Mouse (Mus musculus) thymus, postnatal 10 days (tissue): ENCODE measurements around the gene Rtf1.
"Not testable (repeated sequence)": the region's sequence is repeated elsewhere in the genome, so short reads cannot be mapped to it uniquely, and the experiment has no call there.

Experiments
- DNase-seq, 2 experiments: peaks; one replicate each; pipeline ENCODE4 v3.0.0; 2021; ENCODE audit warnings: low spot score in 2 of 2

The Rtf1 gene

DNA sequence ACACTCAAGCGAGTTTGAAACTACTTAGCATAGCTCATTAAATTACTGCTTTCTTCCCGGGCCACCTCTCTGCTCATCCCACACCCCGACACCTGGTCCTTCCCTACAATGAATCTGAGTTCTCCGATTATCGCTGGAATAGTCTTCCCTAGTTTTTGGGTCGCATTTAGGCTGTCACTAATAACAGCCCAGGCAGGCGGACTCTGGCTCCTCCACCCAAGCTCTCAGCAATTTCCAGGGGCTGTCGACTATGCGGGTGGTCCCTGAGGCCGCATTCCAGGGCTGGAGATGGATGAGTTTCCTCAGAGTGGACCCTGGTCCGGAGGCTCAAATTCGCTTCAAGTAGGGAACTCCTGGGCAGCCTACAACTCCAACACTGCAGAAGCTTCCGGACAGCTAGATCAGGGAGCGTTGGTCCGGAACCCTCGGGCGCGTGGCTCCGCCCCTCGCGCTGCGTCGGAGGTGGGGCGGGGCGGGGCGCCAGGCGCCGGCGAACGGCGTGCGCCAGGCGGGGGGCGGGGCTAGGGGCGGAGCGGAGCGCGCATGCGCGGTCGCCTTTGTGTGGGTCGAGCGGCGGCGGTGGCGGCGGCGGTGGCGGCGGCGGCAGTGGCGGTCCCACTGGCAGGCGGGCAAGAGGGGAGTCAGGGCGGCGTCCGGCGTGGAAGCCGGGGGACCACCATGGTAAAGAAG lies at the start of gene Rtf1:
Rtf1 (plus strand) TSS at position 544 of the 690 bp plus-strand sequence.
- DNase-seq: peak; percentile 92 to 99

DNA sequence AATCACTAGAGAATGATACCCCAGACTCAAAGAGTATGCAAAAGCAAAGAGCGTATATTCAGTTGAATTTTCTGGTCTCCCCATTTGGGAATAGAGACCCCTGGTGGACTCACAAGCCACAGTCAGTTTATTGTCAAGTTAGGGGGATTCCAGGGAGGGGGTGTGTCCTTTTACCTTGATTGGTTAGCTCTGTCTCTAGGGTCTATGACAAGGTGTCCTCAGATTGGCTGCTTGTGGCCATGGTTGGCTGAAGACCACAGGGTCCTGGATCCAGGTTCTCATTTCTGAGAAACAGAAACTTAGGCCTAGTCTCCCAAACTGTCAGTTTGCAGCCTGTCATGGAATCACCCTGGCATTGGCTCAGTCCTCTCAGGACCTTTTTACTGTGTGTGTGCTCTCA lies 38.1 kb upstream of the Rtf1 start:
- DNase-seq: no peak

DNA sequence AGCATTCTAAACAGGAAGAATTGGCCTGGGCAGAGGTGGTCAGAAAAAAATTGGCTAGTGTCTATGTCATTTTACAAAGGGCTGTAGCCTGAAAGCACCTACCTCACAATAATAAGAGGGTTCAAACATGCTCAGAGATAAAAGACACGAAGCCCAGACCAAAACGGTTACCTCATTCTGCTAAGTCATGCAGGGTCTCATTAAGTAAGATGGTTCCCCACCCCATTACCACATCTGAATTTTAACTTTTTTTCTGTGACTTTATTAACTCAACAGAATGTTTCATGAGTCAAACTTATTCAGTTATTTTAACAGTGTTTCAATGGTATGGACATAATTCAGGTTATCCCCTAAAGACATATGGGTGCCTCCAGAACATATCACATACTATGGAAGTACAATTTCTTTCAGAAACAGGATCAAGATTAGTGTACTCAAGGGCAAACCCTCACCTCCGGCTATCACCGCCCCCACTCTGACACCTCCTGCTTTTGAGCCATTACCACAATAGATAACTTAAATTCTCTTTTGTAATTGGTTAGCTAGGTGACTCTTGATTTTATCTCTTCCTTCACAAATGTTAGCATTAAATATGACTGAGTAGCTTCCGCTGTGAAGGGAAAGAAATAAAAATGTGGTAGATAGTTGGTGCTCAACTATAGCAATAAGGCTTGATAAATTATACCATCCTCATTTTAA lies 33.5 kb upstream of the Rtf1 start:
- DNase-seq: no peak

- no peak for DNase-seq
These were observed 30.6 kb upstream of the Rtf1 start for GRCm38 (mm10) chr2:119644254-119644653.

- DNase-seq: peak; percentile 68 to 78
These were observed 12.4 kb upstream of the Rtf1 start, which contains the start of gene Ndufaf1 for GRCm38 (mm10) chr2:119662220-119663182. Gene Ndufaf1 (minus strand): TSS chr2:119662827.

DNA sequence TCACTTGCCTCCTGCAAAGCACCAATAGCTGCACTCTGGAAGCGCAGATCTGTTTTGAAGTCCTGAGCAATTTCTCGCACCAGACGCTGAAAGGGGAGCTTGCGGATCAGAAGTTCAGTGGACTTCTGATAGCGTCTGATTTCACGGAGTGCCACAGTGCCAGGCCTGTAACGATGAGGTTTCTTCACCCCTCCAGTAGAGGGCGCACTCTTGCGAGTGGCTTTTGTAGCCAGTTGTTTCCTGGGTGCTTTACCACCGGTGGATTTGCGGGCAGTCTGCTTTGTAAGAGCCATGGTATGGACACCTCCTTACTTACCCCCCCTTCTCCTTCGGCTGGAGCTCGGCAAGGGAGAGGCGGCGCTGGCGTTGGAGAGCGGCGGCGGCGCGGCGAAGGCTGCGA lies 9.1 kb upstream of the Rtf1 start:
- not testable (repeated sequence) for DNase-seq

DNA sequence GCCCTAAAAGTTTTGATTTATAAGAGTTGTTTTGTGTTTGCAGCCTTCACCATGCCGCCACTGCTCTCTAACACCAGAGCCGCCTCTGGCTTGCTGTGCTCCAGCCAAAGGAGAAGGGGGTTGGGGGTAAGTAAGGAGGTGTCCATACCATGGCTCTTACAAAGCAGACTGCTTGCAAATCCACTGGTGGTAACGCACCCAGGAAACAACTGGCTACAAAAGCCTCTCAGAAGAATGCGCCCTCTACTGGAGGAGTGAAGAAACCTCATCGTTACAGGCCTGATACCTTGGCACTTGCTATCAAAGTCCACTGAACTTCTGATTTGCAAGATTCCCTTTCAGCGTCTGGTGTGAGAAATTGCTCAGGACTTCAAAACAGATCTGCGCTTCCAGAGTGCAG lies 5.9 kb upstream of the Rtf1 start:
- peak in 1 of 2 experiments; percentile 50 for DNase-seq

GRCm38 (mm10) chr2:119675215-119675784 lies 432 bp downstream of the Rtf1 start:
- DNase-seq: no peak

DNA sequence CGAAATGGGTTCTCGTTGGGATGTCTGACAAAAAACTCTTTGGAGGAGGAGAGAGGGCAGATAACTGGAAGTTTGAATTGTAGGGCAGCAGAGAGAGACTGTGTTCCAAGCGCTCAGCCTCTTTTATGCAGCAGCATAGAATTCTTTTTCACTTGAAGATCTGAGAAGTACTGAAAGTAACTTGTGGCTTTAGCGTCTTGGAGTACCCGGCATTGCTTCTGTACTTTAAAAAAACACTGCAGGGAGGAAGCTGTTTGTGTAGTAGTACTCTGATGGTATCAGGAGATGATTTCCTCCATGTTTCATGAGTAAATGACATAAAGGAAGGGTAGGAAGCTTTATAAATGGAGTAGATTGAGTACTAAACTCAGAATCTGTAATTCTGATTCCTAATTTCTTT lies 963 bp downstream of the Rtf1 start:
- peak in 1 of 2 experiments; percentile 13 for DNase-seq

DNA sequence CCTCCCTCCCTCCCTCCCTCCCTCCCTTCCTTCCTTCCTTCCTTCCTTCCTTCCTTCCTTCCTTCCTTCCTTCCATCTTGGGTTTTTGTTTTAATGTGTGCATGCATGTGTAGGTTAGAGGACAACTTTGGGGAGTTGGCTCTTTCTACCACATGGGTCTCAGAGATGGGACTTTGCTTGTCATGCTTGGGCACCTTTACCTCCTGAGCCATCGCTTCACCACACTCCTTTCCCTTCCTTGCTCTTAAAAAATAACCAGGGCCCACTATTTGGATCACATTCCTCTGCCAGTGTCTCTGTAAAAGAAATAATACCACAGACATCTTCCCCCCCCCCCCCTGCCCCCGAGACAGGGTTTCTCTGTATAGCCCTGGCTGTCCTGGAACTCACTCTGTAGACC lies 8.8 kb downstream of the Rtf1 start:
- DNase-seq: no peak

DNA sequence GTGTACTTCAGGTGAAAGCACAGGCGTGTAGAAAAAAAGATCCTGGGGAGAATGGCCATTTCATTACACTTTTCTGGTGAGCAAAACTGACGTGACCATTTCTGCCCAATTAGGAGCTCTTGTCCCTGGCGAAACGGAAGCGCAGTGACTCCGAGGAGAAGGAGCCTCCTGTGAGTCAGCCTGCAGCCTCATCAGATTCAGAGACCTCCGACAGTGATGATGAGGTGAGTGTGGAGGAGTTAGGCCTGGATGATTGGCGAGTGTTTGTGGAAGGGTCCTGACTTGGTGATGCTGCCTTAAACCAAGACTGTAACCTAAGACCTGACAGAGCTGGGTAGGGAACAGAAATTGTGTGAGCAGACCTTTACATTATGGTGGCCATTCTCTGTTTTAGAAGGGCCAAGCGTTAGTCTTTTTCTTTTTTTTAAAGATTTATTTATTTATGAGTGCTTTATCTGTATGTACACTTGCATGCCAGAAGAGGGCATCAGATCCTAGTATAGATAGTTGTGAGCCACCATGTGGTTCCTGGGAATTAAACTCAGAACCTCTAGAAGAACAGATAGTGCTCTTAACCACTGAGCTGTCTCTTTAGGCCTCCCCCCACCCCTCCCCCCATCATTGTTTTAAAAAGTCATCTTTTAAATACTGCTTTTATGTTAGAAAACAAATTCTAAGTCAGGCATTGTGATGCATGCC lies 17.3 kb downstream of the Rtf1 start:
- no peak for DNase-seq

- no peak for DNase-seq
These were observed 20.0 kb downstream of the Rtf1 start for GRCm38 (mm10) chr2:119694826-119695225.

- no peak for DNase-seq
These were observed 21.2 kb downstream of the Rtf1 start for GRCm38 (mm10) chr2:119696111-119696510.

- no peak for DNase-seq
These were observed 23.6 kb downstream of the Rtf1 start for GRCm38 (mm10) chr2:119698472-119698871.

DNA sequence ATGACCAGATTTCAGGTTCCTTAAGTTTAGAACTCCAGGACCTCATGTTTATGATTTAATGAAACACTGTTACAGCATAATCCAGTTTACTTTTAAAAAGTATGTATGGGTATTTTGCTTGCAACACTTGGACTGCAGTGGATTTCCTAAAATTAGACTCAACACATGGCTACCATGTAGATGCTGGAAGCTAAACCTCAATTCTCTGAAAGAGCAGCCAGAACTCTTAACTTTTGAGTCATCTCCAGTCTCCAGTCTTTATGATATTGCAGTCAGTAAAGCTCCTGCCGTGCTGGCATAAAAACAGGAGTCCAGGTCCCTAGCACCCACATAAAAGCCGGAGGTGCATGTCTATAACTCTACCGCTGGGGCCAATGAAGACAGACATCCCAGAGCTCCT lies 25.1 kb downstream of the Rtf1 start:
- no peak for DNase-seq

DNA sequence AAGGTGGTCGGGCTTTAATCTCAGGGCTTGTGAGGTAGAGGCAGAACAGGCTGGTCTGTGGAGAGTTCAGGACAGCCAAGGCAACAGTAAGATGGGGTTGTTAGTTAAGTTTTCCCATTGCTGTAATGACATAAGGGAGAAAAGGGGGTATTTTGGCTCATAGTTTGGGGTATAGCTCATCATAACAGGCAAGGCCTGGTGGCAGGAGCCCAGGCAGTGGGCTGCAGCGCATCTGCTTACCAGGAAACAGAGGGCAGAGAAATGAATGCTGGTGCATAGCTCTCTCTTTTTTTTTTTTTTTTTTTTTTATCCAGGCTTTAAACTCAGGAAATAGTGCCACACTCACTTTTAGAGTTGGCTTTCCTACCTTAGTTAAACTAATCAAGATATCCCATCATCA lies 28.3 kb downstream of the Rtf1 start:
- DNase-seq: no peak

GRCm38 (mm10) chr2:119707676-119708075 lies 32.8 kb downstream of the Rtf1 start:
- no peak for DNase-seq

DNA sequence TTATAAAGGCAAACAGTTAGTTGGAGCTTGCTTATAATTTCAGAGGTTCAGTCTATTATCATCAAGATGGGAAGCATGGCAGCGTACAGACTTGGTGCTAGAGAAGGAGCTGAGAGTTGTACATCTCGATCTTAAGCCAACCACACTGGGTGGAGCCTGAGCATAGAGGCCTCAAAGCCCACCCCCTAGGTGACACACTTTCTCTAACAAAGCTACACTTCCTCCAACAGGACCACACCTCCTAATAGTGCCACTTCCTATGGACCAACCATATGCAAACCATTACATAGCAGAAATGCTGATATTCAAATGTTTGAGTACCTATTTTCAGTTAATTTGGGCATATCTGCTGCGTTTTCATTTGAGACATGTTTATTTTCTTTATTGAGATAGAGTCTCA lies 35.1 kb downstream of the Rtf1 start:
- no peak for DNase-seq

DNA sequence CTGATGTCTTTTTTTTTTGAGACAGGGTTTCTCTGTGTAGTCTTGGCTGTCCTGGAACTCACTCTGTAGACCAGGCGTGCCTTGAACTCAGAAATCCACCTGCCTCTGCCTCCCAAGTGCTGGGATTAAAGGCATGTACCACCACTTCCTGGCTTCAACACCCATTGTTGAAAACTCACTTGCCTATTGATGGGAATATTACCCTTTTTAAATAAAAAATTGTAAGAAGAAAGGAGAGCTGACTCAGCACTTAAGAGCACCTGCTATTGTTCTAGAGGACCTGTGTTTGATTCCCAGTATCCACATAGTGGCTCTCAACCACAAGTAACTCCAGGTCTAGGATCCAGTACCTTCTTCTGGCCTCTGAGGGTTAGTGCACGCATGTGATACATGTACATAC lies 41.0 kb downstream of the Rtf1 start:
- not testable (repeated sequence) for DNase-seq

DNA sequence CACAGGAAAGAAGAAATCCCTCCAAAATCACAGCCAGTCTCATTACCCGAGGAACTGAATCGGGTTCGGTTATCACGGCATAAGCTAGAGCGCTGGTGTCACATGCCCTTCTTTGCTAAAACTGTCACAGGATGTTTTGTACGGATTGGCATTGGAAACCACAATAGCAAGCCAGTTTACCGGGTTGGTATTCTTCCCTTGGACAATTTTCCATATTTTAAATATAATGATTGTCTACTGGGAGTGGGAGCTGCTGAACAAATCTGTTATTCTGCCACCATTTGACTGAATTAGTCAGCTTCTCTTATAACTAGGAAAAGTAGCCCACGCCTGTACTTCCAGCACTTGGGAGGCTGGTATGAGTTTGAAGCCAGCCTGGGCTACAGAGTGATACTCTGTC lies 46.2 kb downstream of the Rtf1 start:
- DNase-seq: no peak

- no peak for DNase-seq
These were observed 53.0 kb downstream of the Rtf1 start for GRCm38 (mm10) chr2:119727762-119728416.
